Mouse (Mus musculus) bone marrow macrophage, adult 2 months (primary cell): ENCODE data around the gene Pttg1ip.

Experiments
- CTCF ChIP-seq: IDR thresholded peaks from 2 replicates; pipeline ENCODE4 v1.5.1; 2012; ENCODE audit warnings: low read depth, mild to moderate bottlenecking, low read length, moderate library complexity
- POLR2A ChIP-seq: IDR thresholded peaks from 2 replicates; pipeline ENCODE4 v1.6.1; 2012; ENCODE audit warnings: mild to moderate bottlenecking, low read depth, low read length, borderline replicate concordance

DNA sequence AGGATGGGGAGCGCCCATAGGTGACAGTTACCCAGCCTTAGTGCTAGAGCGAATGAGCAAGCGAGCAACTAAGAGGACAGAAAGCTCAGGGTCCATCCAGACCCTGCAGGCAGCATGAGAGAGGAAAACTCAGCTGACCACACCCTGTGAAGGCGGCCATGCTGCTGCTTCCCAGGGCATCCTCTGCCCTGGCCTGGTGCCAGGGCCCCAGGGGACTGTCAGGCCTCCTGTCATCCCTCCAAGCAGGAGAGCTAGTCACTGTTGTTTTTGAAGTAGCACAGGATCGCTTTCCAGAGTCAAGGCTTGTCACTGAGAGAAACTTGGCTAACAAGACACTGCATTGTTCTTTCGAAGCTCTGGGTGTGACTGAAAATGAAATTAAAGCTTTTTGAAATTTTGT, 57.4 kb downstream of the Pttg1ip start:
- TF ChIP-seq CTCF (no peak), POLR2A (no peak)
